Mouse (Mus musculus) neutrophil, adult 59 days (primary cell): Measurements from ENCODE around the gene Ppp2r3c. TPM values are rescaled to one million over a fixed set of nuclear protein-coding genes. Genes with fewer than 3 reads are reported as not detected.

Experiments
- total RNA-seq, 2 experiments: library from RNA; stranded (reverse); gene quantifications; 1 replicate in 1 of 2; 2 replicates in 1 of 2; pipeline ENCODE4 v1.2.4; 2023

Gene Ppp2r3c
- 10 to 100 TPM; 18.7 to 18.9 TPM for total RNA-seq

DNA sequence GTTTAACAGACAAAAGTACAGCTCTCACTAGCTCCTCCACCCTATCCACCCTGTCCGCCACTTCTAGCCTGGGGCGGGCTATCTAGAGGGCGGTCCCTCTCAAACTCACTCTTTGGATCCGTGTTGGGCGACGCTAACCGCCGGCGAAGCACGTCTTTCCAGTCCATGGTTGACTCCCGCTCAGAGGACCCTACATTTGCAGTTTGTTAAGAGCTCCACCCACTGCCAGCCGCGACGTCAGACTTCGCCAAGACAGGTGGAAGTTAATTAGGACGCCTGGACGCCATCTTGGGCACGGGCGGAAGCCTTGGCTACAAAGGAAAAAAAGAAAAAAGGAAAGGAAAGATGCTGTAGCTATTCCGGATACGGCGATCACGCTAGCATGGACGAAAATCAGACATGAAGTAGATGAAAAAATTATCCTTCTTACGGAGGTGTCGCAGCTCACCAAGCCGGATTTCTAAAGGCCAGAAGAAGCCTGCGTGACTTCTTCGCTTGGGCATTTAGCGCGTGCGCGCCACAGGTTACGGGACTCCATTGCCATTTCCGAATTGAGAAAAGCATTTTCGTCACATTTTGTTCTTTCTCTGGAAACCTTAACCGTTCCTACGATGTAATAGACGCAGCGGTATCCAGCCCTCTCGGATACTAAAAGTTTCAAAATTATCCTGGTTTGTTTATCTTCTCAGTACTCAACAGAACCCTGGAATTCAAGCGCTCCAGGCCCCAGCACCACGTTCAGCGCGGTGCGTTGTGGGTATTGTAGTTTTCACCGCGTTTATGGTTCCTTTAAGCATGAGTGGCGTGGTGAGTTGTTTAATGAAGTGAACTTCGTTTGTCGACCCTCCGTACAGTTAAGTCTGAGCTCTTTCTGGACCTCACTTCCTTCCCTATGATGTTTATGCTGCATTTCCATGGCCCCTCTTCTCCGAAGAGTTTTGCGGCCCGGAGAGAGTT, at the start of gene Ppp2r3c:
Gene Ppp2r3c, minus strand, starts transcription at position 514 of the 957 bp plus-strand sequence.

DNA sequence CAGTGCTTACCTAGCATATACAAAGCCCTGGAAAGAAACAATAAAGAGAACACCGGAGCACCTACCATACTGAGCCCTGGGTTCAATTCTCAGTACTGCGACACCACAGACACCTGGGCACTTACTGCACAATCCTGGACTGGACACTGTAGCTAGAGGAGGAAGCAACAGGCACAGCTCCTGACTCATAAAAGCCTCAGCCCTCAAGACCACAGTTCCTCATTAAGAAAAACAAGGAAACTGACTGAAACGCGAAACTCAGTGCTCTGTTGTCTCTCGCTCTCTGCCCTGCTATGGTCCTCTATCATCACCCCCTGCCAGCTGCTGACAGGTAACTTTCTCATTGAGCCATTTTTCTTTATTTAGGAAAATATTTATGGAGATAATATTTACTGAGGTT, 3.5 kb downstream of the Ppp2r3c start, which contains the start of gene 1110008L16Rik:
Gene 1110008L16Rik, plus strand, starts transcription at position 242 of the 400 bp plus-strand sequence.

DNA sequence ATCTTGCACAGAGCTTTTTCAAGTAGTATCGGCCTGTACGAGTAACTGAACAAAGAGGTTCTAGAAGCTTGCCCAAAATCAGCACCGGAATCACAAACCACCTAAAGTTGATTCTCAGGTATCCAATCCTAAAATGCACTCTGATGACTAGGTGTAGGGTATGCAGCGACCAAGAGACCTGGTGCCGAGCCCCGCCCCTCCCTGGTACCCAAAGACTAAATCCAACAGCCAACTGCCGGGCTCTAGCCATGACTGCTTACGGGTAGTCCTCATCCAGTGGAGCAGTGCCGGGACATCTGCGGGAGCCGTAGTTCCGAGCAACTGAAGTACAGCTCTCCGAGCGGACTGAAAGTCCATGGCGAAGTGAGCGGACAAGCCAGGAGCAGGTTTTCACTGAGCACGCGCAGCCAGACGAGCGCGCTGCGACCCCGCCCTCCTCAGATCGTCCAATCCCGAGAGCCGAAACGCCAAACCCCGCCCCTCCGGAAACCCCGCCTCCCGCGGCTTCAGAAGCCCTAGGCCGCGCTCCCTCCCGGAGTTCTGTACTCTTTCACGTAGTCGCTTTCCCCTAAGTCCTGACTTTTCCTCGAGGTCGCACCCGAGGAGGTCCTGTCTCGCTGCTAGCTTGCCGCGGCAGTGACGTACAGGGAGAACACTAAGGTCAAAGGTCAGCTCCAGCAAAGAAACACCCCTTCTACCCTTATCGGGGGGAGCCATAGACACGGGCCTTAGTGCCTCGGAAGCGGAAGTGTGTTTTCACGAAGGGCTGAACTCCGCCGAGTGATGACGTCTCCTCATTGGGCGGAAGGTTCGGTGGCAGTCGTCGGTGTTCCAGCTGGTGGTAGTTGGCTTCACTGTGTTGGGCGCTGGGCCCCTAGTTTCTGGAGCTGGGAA, 72.9 kb downstream of the Ppp2r3c start, which contains the start of gene Srp54c:
Gene Srp54c, plus strand, starts transcription at position 543 of the 894 bp plus-strand sequence.

Other genes starting within 250 kb of the Ppp2r3c start
- gene 2700097O09Rik, start 222.9 kb downstream of the Ppp2r3c start, total RNA-seq = 1 to 10 TPM; 2.6 to 3.5 TPM
- gene Srp54a, start 222.7 kb downstream of the Ppp2r3c start, total RNA-seq = 10 to 100 TPM; 37.1 to 41.4 TPM
- 1 to 10 TPM in 1 of 2 experiments, not detected in 1; 3.6 TPM for gene Fam177a, start 178.5 kb downstream of the Ppp2r3c start, total RNA-seq
- gene Srp54b, start 147.9 kb downstream of the Ppp2r3c start, total RNA-seq = 10 to 100 TPM; 28.1 to 32.7 TPM
- gene 1700047I17Rik2, start 103.4 kb downstream of the Ppp2r3c start, total RNA-seq = 10 to 100 TPM in 1 of 2 experiments, 1 to 10 TPM in 1; 5.3 to 10.1 TPM
- 10 to 100 TPM; 12.0 to 12.4 TPM for gene Srp54c, start 72.8 kb downstream of the Ppp2r3c start, total RNA-seq
- 1 to 10 TPM; 3.7 to 4.3 TPM for gene 1110008L16Rik, start 3.4 kb downstream of the Ppp2r3c start, total RNA-seq
- 10 to 100 TPM; 85.9 to 96.4 TPM for gene Psma6, start 81.2 kb upstream of the Ppp2r3c start, total RNA-seq
- 100 to 1,000 TPM; 275 to 280 TPM for gene Nfkbia, start 189.6 kb upstream of the Ppp2r3c start, total RNA-seq